Mouse (Mus musculus) myocyte (in vitro differentiated cells): ENCODE results near the gene Cntrob.
A peak's percentile ranks its signal among the peaks of the same experiment; 100 is the strongest.

ENCODE experiments used
- CEBPB ChIP-seq: IDR thresholded peaks from 2 replicates; pipeline ENCODE4 v1.6.1; 2011; ENCODE audit warnings: mild to moderate bottlenecking, moderate library complexity; ENCODE audit not compliant: poor library complexity, insufficient read depth, severe bottlenecking
- E2F4 ChIP-seq: IDR thresholded peaks from one replicate; pipeline ENCODE4 v1.6.1; 2011; ENCODE audit warnings: mild to moderate bottlenecking, control low read depth, moderate library complexity; ENCODE audit not compliant: insufficient read depth
- MAX ChIP-seq: IDR thresholded peaks from one replicate; pipeline ENCODE4 v1.6.1; 2011; ENCODE audit warnings: low read depth, mild to moderate bottlenecking, control low read depth
- POLR2A ChIP-seq: IDR thresholded peaks from one replicate; pipeline ENCODE4 v1.6.1; 2011; ENCODE audit warnings: low read depth, mild to moderate bottlenecking, control low read depth, moderate library complexity; ENCODE audit not compliant: insufficient read length
- POLR2AphosphoS2 ChIP-seq: IDR thresholded peaks from one replicate; pipeline ENCODE4 v1.6.1; 2011; ENCODE audit warnings: low read depth, control low read depth; ENCODE audit not compliant: insufficient read length
- SRF ChIP-seq: IDR thresholded peaks from one replicate; pipeline ENCODE4 v1.6.1; 2011; ENCODE audit warnings: low read depth; ENCODE audit not compliant: control insufficient read depth, insufficient read length
- TCF12 ChIP-seq: IDR thresholded peaks from one replicate; pipeline ENCODE4 v1.6.1; 2011; ENCODE audit warnings: mild to moderate bottlenecking, control low read depth; ENCODE audit not compliant: poor library complexity, insufficient read depth, severe bottlenecking
- USF1 ChIP-seq: IDR thresholded peaks from one replicate; pipeline ENCODE4 v1.6.1; 2011; ENCODE audit warnings: low read depth, mild to moderate bottlenecking, control low read depth, moderate library complexity

- TF ChIP-seq POLR2A (peak; percentile 57), E2F4 (no peak), CEBPB (peak; percentile 42; the same call in 1 of the 2 replicates), USF1 (no peak), TCF12 (peak; percentile 58), POLR2AphosphoS2 (no peak), SRF (no peak), MAX (no peak)
These were observed 44.2 kb upstream of the Cntrob start for GRCm38 (mm10) chr11:69367616-69368355.
